Mouse (Mus musculus) embryonic fibroblast, embryonic 13.5 days (primary cell): ENCODE data around the gene Tars2.

Source experiments
- CTCF ChIP-seq: IDR thresholded peaks from 2 replicates; pipeline ENCODE4 v1.5.1; 2011; ENCODE audit warnings: mild to moderate bottlenecking, control low read depth, low read length, moderate library complexity, borderline replicate concordance; ENCODE audit not compliant: insufficient read depth
- POLR2A ChIP-seq: IDR thresholded peaks from 2 replicates; pipeline ENCODE4 v1.6.1; 2011; ENCODE audit warnings: low read depth, mild to moderate bottlenecking, control low read depth, low read length, moderate library complexity

- TF ChIP-seq CTCF = no peak
- no peak for TF ChIP-seq POLR2A
These were observed 55.4 kb downstream of the Tars2 start for GRCm38 (mm10) chr3:95704612-95705011.
